Mouse (Mus musculus): ENCODE results near the gene Sh3rf1. TPM values are rescaled to one million over a fixed set of nuclear protein-coding genes. Genes with fewer than 3 reads are reported as not detected.
A peak's percentile ranks its signal among the peaks of the same experiment; 100 is the strongest.

The Sh3rf1 gene
- polyA plus RNA-seq, 1 experiment: 18.3 TPM

GRCm38 (mm10) chr8:61274602-61275462 lies 51.2 kb downstream of the Sh3rf1 start:
- no peaks in the 10 kb centered on the region for H3K36me3 ChIP-seq (ENCODE audit: control insufficient read depth, insufficient read depth, low read length)
- peak overlapping the region; percentile 83 for H3K27ac ChIP-seq (ENCODE audit: insufficient read depth, low read depth, low read length)
- 34% methylated on average over 10 of the region's 10 CpGs for WGBS
- no peaks in the 10 kb centered on the region for H3K27me3 ChIP-seq (ENCODE audit: control insufficient read depth, insufficient read depth, low read length)
- peaks cover 28% of the 10 kb centered on the region for H3K4me1 ChIP-seq (ENCODE audit: control insufficient read depth, insufficient read depth, insufficient read length, low read length)
- no peak for TF ChIP-seq POLR2A (IDR thresholded peaks at IDR 0.05; ENCODE audit: low read depth, low read length)
- no peak for TF ChIP-seq CTCF (IDR thresholded peaks at IDR 0.05; ENCODE audit: extremely low read depth, insufficient read length, insufficient replicate concordance, low read depth, low read length)
- H3K4me3 ChIP-seq (ENCODE audit: low read depth, low read length): no peak overlapping the region

- Histone ChIP-seq H3K27me3 (ENCODE audit: control insufficient read depth, insufficient read depth, low read length) (no peaks in the 10 kb centered on the region), H3K4me3 (ENCODE audit: low read depth, low read length) (no peak overlapping the region), H3K36me3 (ENCODE audit: control insufficient read depth, insufficient read depth, low read length) (no peaks in the 10 kb centered on the region), H3K4me1 (ENCODE audit: control insufficient read depth, insufficient read depth, insufficient read length, low read length) (peaks cover 28% of the 10 kb centered on the region), H3K27ac (ENCODE audit: insufficient read depth, low read depth, low read length) (peak overlapping the region; percentile 30)
- TF ChIP-seq CTCF (IDR thresholded peaks at IDR 0.05; ENCODE audit: extremely low read depth, insufficient read length, insufficient replicate concordance, low read depth, low read length) (no peak), POLR2A (IDR thresholded peaks at IDR 0.05; ENCODE audit: low read depth, low read length) (no peak)
- WGBS: 59% methylated on average over 11 of the region's 11 CpGs
Observed at GRCm38 (mm10) chr8:61275463-61276356, 52.0 kb downstream of the Sh3rf1 start.

GRCm38 (mm10) chr8:61276397-61276796 lies 52.7 kb downstream of the Sh3rf1 start:
- peaks cover 28% of the 10 kb centered on the region for H3K4me1 ChIP-seq (ENCODE audit: control insufficient read depth, insufficient read depth, insufficient read length, low read length)
- TF ChIP-seq POLR2A (IDR thresholded peaks at IDR 0.05; ENCODE audit: low read depth, low read length) (no peak), CTCF (IDR thresholded peaks at IDR 0.05; ENCODE audit: extremely low read depth, insufficient read length, insufficient replicate concordance, low read depth, low read length) (no peak)

GRCm38 (mm10) chr8:61279030-61279429 lies 55.4 kb downstream of the Sh3rf1 start:
- TF ChIP-seq POLR2A (IDR thresholded peaks at IDR 0.05; ENCODE audit: low read depth, low read length) (no peak), CTCF (IDR thresholded peaks at IDR 0.05; ENCODE audit: extremely low read depth, insufficient read length, insufficient replicate concordance, low read depth, low read length) (no peak)
- Histone ChIP-seq H3K4me1 (ENCODE audit: control insufficient read depth, insufficient read depth, insufficient read length, low read length) (peaks cover 34% of the 10 kb centered on the region), H3K36me3 (ENCODE audit: control insufficient read depth, insufficient read depth, low read length) (no peaks in the 10 kb centered on the region), H3K4me3 (ENCODE audit: low read depth, low read length) (no peak overlapping the region), H3K27me3 (ENCODE audit: control insufficient read depth, insufficient read depth, low read length) (no peaks in the 10 kb centered on the region), H3K27ac (ENCODE audit: insufficient read depth, low read depth, low read length) (no peak overlapping the region)
- 78% methylated on average over 10 of the region's 10 CpGs for WGBS

More at GRCm38 (mm10) chr8:61276397-61276796, 52.7 kb downstream of the Sh3rf1 start:
- Histone ChIP-seq H3K4me3 (ENCODE audit: low read depth, low read length) (no peak overlapping the region), H3K27ac (ENCODE audit: insufficient read depth, low read depth, low read length) (no peak overlapping the region; the same call in 1 of the 2 replicates), H3K27me3 (ENCODE audit: control insufficient read depth, insufficient read depth, low read length) (no peaks in the 10 kb centered on the region), H3K36me3 (ENCODE audit: control insufficient read depth, insufficient read depth, low read length) (no peaks in the 10 kb centered on the region)
- WGBS: 75% methylated on average over 5 of the region's 5 CpGs

- 56% methylated on average over 10 of the region's 10 CpGs for WGBS
- Histone ChIP-seq H3K27me3 (ENCODE audit: control insufficient read depth, insufficient read depth, low read length) (no peaks in the 10 kb centered on the region), H3K27ac (ENCODE audit: insufficient read depth, low read depth, low read length) (no peak overlapping the region), H3K4me3 (ENCODE audit: low read depth, low read length) (no peak overlapping the region), H3K36me3 (ENCODE audit: control insufficient read depth, insufficient read depth, low read length) (no peaks in the 10 kb centered on the region), H3K4me1 (ENCODE audit: control insufficient read depth, insufficient read depth, insufficient read length, low read length) (peaks cover 24% of the 10 kb centered on the region)
- TF ChIP-seq CTCF (IDR thresholded peaks at IDR 0.05; ENCODE audit: extremely low read depth, insufficient read length, insufficient replicate concordance, low read depth, low read length) (no peak), POLR2A (IDR thresholded peaks at IDR 0.05; ENCODE audit: low read depth, low read length) (no peak)
Observed at GRCm38 (mm10) chr8:61282303-61283168, 58.9 kb downstream of the Sh3rf1 start.
